Mouse (Mus musculus) mouse embryonic stem cell (cell line): ENCODE data around the gene Clns1a.

Experiments
- in situ Hi-C, 2 experiments: fragments of 300-500 bp; cut with MboI; formaldehyde crosslinking; loops; 1 replicate in 1 of 2; 3 replicates in 1 of 2; pipeline ENCODE4 v1.14.3; 2019 to 2020; ENCODE audit warnings: low sequenced_read_pairs in 2 of 2, low pct_unique_long_range_greater_than_20kb in 1 of 2, mixed read lengths in 1 of 2; ENCODE audit not compliant: unreplicated experiment in 1 of 2

Gene Clns1a

DNA sequence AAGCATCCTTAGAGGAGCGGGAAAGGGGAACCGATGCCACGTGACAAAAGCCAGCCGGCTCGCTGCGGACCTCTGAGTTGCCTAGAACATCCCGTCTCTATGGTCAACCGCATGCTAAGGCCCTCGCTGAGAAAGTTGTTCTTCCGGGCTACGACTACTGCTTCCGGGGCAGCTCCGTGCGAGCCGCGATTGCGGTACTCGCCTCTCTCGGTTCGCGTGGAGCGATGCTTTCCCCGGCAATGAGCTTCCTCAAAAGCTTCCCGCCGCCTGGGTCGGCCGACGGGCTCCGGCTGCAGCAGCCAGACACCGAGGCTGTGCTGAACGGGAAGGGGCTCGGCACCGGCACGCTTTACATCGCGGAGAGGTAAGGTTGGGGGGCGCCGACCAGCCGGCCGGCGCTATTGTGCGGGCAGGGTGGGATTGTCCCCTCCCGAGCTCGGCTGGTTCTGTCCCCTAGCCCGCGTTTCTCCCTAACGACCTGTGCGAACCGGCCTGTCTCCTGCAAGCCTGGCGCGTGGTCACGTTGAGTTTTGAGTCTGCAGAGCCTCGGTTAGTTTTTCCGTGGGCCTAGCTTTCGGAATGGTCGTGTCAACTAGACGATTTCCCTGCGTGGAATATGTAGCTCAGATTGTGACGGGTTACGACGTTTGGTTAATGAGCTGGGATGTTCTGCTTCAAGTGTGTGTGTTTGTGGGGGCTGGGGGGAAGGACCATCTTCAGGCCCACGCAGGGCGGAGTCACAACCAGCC, at the start of gene Clns1a:
Gene Clns1a, plus strand, starts transcription at position 129 of the 749 bp plus-strand sequence.
- in situ Hi-C loops = no loop called here

- in situ Hi-C loops = no loop called here
These were observed 48.8 kb upstream of the Clns1a start for GRCm38 (mm10) chr7:97647656-97648055.

DNA sequence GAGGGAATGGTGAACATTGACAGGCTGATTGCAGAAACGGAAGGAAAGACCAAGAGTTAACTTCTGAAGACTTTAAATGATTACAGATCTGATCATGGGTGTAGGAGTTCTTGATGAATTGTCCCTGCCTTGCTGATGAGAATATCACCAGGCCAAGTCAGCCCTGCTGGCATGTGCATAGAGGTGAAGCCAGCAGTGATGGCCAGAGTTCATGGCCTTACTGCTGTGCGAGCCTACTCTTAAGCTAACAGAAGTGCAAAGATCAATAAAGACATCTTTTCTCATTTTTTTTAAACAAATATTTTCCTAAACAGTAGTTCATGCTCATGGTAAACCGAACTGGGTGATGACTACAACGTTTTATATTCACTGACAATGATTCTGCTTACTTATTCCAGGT, 45.7 kb upstream of the Clns1a start:
- in situ Hi-C loops = no loop called here

DNA sequence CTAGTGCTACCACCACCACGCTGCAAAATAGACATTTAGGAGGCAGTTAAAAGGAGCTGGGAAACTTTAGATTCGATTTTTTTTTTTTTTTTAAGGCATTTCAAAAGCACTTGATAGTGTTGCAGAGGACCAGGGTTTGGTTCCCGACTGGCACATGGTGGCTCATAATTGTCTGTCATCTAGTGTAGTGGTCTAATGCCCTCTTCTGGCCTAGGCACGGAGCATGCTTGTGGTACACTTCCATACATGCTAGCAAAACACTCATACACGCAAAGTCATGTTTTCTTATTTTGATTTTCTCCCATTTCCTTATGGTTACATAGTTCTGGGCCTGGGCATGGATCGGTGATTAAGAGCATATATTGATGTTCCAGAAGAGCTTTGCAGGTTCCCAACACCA, 40.3 kb upstream of the Clns1a start:
- in situ Hi-C loops = no loop called here

- in situ Hi-C loops = no loop called here
These were observed 34.8 kb upstream of the Clns1a start for GRCm38 (mm10) chr7:97661634-97662033.

- in situ Hi-C loops = no loop called here
These were observed 17.2 kb upstream of the Clns1a start for GRCm38 (mm10) chr7:97679239-97679638.

DNA sequence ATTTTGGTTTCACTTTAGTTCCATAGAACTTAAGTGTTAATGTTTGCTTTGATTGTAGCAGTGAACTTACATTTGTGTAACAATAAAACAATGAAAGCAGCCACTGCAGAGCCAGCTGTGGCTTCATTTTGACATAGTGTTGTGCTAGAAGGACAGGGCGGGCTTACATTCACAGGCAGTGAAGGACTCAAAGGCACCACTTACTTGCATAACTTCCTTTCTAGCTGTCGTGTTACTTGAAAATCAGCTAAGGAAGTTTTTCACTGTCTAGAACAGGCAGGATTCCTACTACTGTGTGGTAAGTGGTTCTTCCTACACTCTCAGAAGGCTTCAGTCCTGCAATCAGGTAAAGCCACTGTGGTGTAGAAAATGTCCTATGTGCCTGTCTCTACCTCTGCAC, 8.6 kb upstream of the Clns1a start:
- in situ Hi-C loops = loop anchor here in 1 of 2 experiments (10.0 kb wide), 1 partner anchor 273 kb away; the partner anchor contains the start of gene Thrsp

GRCm38 (mm10) chr7:97695441-97695840, 993 bp upstream of the Clns1a start:
- in situ Hi-C loops = no loop called here

- in situ Hi-C loops = no loop called here
These were observed 315 bp upstream of the Clns1a start for GRCm38 (mm10) chr7:97696133-97696505.

GRCm38 (mm10) chr7:97700173-97700572, 3.7 kb downstream of the Clns1a start:
- in situ Hi-C loops = no loop called here

DNA sequence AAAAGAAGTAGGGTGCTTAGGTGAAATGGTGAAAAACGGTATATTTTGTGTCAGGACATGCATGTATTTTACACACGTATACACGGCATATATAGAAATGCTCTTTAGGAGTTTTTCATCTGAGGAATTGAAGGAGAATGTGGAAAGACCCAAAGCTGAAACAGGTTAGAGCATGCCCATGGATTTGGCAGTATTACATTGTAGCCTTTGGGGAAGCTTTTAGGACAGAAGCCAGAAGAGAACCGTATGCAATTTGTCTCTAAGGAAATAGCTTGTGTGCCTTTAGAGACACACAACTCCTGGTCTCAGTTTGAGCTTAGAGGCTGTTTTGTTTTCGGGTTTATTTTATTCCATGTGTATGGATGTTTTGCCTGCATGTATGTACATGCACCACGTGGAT, 4.7 kb downstream of the Clns1a start:
- in situ Hi-C loops = no loop called here

GRCm38 (mm10) chr7:97707123-97707522, 10.7 kb downstream of the Clns1a start:
- in situ Hi-C loops = no loop called here

- in situ Hi-C loops = no loop called here
These were observed 11.4 kb downstream of the Clns1a start for GRCm38 (mm10) chr7:97707809-97708208.

DNA sequence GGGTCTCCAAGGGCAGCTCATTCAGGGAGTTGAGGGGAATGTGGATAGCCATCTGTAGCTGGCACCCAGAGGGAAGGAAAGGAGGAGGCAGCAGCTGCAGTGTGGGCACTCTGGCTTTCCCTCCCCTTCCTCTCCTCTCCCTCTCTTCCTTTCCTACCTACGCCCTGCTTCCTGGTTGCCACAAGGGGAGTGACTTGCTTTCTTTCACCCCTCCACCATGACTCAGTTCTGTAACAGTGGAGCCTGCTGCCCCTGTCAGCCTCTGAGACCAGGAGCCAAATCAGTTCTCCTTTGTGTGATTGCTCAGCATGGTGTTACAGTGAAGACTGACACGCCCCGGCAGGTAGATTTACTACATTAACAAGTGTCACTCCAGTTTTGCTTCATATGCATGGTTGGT, 12.8 kb downstream of the Clns1a start:
- in situ Hi-C loops = no loop called here

GRCm38 (mm10) chr7:97714651-97715050, 18.2 kb downstream of the Clns1a start:
- in situ Hi-C loops = no loop called here

- in situ Hi-C loops = no loop called here
These were observed 20.9 kb downstream of the Clns1a start for GRCm38 (mm10) chr7:97717326-97717725.

GRCm38 (mm10) chr7:97719078-97719477, 22.6 kb downstream of the Clns1a start:
- in situ Hi-C loops = no loop called here

DNA sequence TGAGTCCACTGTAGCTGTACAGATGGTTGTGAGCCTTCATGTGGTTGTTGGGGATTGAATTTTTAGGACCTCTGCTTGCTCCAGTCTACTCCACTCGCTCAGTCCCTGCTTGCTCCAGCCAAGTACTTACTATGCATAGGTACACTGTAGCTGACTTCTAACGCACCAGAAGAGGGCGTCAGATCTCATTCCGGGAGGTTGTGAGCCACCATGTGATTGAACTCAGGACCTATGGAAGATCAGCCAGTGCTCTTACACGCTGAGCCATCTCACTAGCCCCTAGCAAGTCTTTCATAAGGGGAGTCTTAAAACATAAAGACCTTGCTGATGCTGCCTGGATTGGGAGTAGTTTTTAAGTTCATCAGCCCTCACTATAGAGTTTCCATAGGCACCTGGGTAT, 23.7 kb downstream of the Clns1a start:
- in situ Hi-C loops = no loop called here

GRCm38 (mm10) chr7:97722278-97722918, 26.0 kb downstream of the Clns1a start:
- in situ Hi-C loops = no loop called here
